Mouse (Mus musculus): ENCODE measurements around the gene Lmna. TPM values are rescaled to one million over a fixed set of nuclear protein-coding genes. Genes with fewer than 3 reads are reported as not detected.

Gene Lmna
- polyA plus RNA-seq, 1 experiment from 2014 or later, result 31.0 TPM

MicroRNAs encoded within 50 kb of the gene (microRNA counts, 519-probe panel; counts per million panel counts)
- not detected for microRNA mmu-miR-1905

Small RNA genes within 50 kb of the gene (microRNA-seq; reads per million reads assigned to microRNA genes)
- gene Mir1905, result not detected
- gene Mir7011, result not detected

Other genes starting within 250 kb of the Lmna start
- gene Gm38392, start 222.7 kb downstream of the Lmna start, polyA plus RNA-seq (2014; fragmentation: Nextera tagmentation; extraction: Ambion mirVana), result not detected in 2 replicates
- gene Tsacc, start 213.0 kb downstream of the Lmna start, polyA plus RNA-seq (2014; fragmentation: Nextera tagmentation; extraction: Ambion mirVana), result 8.0 and 8.1 TPM in 2 replicates
- gene Cct3, start 212.8 kb downstream of the Lmna start, polyA plus RNA-seq (2014; fragmentation: Nextera tagmentation; extraction: Ambion mirVana), result 444 and 493 TPM in 2 replicates
- gene Glmp, start 184.9 kb downstream of the Lmna start, polyA plus RNA-seq (2014; fragmentation: Nextera tagmentation; extraction: Ambion mirVana), result 56.6 and 64.3 TPM in 2 replicates
- gene Tmem79, start 173.8 kb downstream of the Lmna start, polyA plus RNA-seq (2014; fragmentation: Nextera tagmentation; extraction: Ambion mirVana), result 1.2 and 1.7 TPM in 2 replicates
- gene Smg5, start 173.7 kb downstream of the Lmna start, polyA plus RNA-seq (2014; fragmentation: Nextera tagmentation; extraction: Ambion mirVana), result 50.9 and 57.0 TPM in 2 replicates
- gene Paqr6, start 145.4 kb downstream of the Lmna start, polyA plus RNA-seq (2014; fragmentation: Nextera tagmentation; extraction: Ambion mirVana), result 0.63 and 1.6 TPM in 2 replicates
- gene Bglap3, start 137.2 kb downstream of the Lmna start, polyA plus RNA-seq (2014; fragmentation: Nextera tagmentation; extraction: Ambion mirVana), result not detected in 2 replicates
- not detected in 2 replicates for gene Bglap2, start 131.3 kb downstream of the Lmna start, polyA plus RNA-seq (2014; fragmentation: Nextera tagmentation; extraction: Ambion mirVana)
- gene Bglap, start 125.5 kb downstream of the Lmna start, polyA plus RNA-seq (2014; fragmentation: Nextera tagmentation; extraction: Ambion mirVana), result 0.66 TPM in 1 of 2 replicates, not detected in the other
- gene Pmf1, start 99.6 kb downstream of the Lmna start, polyA plus RNA-seq (2014; fragmentation: Nextera tagmentation; extraction: Ambion mirVana), result 24.9 and 28.3 TPM in 2 replicates
- 34.1 and 38.0 TPM in 2 replicates for gene Slc25a44, start 84.8 kb downstream of the Lmna start, polyA plus RNA-seq (2014; fragmentation: Nextera tagmentation; extraction: Ambion mirVana)
- 28.8 and 32.1 TPM in 2 replicates for gene Sema4a, start 48.8 kb downstream of the Lmna start, polyA plus RNA-seq (2014; fragmentation: Nextera tagmentation; extraction: Ambion mirVana)
- gene Mex3a, start 22.4 kb upstream of the Lmna start, polyA plus RNA-seq (2014; fragmentation: Nextera tagmentation; extraction: Ambion mirVana), result 50.8 and 51.8 TPM in 2 replicates
- not detected in 2 replicates for gene Rab25, start 38.3 kb upstream of the Lmna start, polyA plus RNA-seq (2014; fragmentation: Nextera tagmentation; extraction: Ambion mirVana)
- gene Lamtor2, start 43.1 kb upstream of the Lmna start, polyA plus RNA-seq (2014; fragmentation: Nextera tagmentation; extraction: Ambion mirVana), result 93.4 and 154 TPM in 2 replicates
- 42.4 and 47.8 TPM in 2 replicates for gene Ubqln4, start 43.8 kb upstream of the Lmna start, polyA plus RNA-seq (2014; fragmentation: Nextera tagmentation; extraction: Ambion mirVana)
- 110 and 114 TPM in 2 replicates for gene Ssr2, start 65.9 kb upstream of the Lmna start, polyA plus RNA-seq (2014; fragmentation: Nextera tagmentation; extraction: Ambion mirVana)
- 122 and 134 TPM in 2 replicates for gene Arhgef2, start 96.0 kb upstream of the Lmna start, polyA plus RNA-seq (2014; fragmentation: Nextera tagmentation; extraction: Ambion mirVana)
- not detected in 2 replicates for gene Rxfp4, start 143.2 kb upstream of the Lmna start, polyA plus RNA-seq (2014; fragmentation: Nextera tagmentation; extraction: Ambion mirVana)
- 68.2 and 91.0 TPM in 2 replicates for gene Khdc4, start 175.8 kb upstream of the Lmna start, polyA plus RNA-seq (2014; fragmentation: Nextera tagmentation; extraction: Ambion mirVana)
- gene Rit1, start 206.9 kb upstream of the Lmna start, polyA plus RNA-seq (2014; fragmentation: Nextera tagmentation; extraction: Ambion mirVana), result 56.5 and 57.4 TPM in 2 replicates